Comparison of ENCODE assay signal across 16 mouse cellular contexts in genomic region chr4:28899373-28899772, GRCm38 (mm10).
"Had no signal": no experiment of that assay in that cellular context is flagged by ENCODE, and none has a peak within 500 bp of the region (broad histone marks: within the 10 kb centered on the region; RNA-seq: fewer than 3 reads in every experiment).

No protein-coding gene starts in this region.

- H3K9ac ChIP-seq: neural tube, embryonic 13.5 days; neural tube, embryonic 15.5 days; stomach, embryonic 15.5 days had no signal

- H3K4me2 ChIP-seq: neural tube, embryonic 13.5 days; neural tube, embryonic 15.5 days; stomach, embryonic 15.5 days had no signal

- H3K27me3 ChIP-seq: neural tube, embryonic 13.5 days; neural tube, embryonic 15.5 days; stomach, embryonic 15.5 days had no signal

- H3K4me3 ChIP-seq: neural tube, embryonic 13.5 days; neural tube, embryonic 15.5 days; stomach, embryonic 15.5 days had no signal

- H3K4me1 ChIP-seq: neural tube, embryonic 15.5 days; stomach, embryonic 15.5 days had no signal

- DNase-seq: retina, postnatal 1 day; right cerebral cortex, adult 18-20 months; right cerebral cortex, postnatal 14 days; right cerebral cortex, postnatal 25 days; right cerebral cortex, postnatal 4 days; spleen, adult 18-20 months; thymus, adult 18-20 months; thymus, adult 2 months; thymus, postnatal 14 days; thymus, postnatal 25 days; thymus, postnatal 36 days; thymus, postnatal 4 days had no signal

- H3K27ac ChIP-seq: neural tube, embryonic 13.5 days; neural tube, embryonic 15.5 days; stomach, embryonic 15.5 days; stomach, postnatal 0 days had no signal

- H3K36me3 ChIP-seq: neural tube, embryonic 13.5 days; neural tube, embryonic 15.5 days; stomach, embryonic 15.5 days had no signal

- H3K9me3 ChIP-seq: neural tube, embryonic 13.5 days; neural tube, embryonic 15.5 days; stomach, embryonic 15.5 days had no signal
